Mouse (Mus musculus): ENCODE results near the gene Syn2.
"Not testable (repeated sequence)": the region's sequence is repeated elsewhere in the genome, so short reads cannot be mapped to it uniquely, and the experiment has no call there.

Gene Syn2

DNA sequence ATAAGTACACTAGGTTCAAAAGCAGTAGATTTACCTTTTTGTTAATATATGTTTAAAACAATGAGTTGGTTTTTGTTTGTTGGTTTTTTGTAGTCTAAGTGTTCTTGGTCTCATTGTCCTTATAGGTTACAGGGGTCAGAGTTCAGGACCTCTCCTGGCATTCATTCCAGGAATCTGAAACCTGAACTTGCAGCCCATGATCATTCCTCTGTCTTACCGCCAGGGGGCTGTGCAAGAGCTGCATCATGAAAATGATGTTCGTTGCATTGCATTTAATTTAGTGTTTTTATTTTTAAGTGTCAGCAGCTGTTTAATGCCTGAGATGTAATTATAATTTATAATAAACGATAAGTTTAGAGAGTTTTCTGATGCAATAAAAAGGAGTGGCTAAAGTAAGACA, 40.1 kb downstream of the Syn2 start:
- DNase-seq (ENCODE audit: low read depth, low spot score), result peak; percentile 40

DNA sequence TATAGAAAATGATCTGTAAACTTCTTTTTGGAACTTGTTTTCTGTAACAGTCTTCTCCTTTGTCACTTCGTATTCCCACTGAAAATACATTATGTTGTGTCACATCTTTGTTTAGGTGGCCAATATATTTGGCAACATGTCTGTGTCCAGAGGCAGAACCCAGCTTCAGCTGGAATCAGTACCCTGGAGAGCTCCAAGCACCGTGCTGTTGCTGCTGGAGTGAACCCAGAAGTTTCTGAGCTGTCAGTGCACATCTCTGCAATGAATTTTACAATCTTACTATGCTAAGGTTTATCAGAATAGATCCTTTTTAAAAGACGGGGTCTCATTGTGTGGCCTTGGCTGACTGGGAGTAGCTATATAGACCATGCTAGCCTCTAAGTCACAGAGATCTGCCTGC, 44.1 kb downstream of the Syn2 start:
- DNase-seq (ENCODE audit: low read depth, low spot score), result peak; percentile 10

- no peak for DNase-seq (ENCODE audit: low read depth, low spot score)
Measured at GRCm38 (mm10) chr6:115181094-115181493, 46.4 kb downstream of the Syn2 start.

GRCm38 (mm10) chr6:115191111-115191510, 56.4 kb downstream of the Syn2 start:
- no peak for DNase-seq (ENCODE audit: low read depth, low spot score)

DNA sequence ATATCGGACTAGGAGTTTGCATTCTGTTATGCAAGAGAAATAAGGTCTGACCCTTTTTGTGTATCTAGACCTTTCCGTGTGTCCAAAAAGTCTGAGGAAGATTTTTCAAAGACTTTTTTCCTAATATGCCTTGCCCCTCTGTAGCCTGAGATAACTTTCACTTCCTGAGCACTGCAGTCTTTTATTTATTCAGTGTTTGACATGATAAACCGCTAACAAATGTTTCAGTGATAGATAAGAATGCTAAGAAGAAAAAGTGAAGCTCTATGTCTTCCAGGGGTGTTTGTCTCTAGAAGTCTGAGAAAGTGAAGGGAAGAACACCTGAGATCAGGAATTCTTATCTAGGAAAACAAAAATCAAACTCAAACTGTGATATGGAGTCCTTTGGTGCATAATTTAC, 66.1 kb downstream of the Syn2 start:
- no peak for DNase-seq (ENCODE audit: low read depth, low spot score)

DNA sequence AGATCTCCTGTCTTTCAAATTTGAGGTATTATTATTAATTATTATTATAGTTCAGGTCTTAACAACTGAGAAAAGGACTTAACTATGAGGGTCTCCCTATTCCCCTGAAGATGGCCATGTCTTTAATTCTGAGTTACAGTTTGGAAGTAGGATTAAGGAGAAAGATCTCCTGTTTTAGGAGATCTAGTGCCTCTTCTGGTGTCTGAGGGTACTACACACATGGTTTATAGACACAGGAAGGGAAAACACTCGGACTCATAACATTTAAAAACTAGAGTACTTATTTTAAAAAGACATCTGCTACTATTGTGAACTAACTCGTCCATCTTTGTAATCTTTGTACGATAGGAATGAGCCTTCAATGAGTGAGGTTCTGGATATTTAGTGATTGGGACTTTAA, 68.3 kb downstream of the Syn2 start:
- DNase-seq (ENCODE audit: low read depth, low spot score), result peak; percentile 5

DNA sequence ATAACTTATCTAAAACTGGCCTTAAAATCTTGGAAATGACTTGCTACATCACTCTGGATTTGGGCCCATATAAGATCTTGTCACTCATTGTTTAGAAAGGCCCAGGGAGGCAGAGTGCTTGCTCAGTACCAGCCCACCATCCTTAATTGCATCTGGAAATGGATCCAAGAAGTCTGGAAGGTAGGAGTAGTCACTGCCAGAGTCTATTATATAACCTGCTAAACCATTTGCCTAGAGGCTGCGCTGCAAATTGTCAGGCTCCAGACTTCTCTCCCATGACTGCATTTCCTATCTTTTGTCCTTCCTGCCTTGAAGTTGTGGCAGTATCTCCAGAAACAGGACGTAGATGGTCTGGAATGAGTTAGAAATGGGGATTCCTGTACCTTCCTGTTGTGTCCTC, 75.5 kb downstream of the Syn2 start:
- no peak for DNase-seq (ENCODE audit: low read depth, low spot score)

DNA sequence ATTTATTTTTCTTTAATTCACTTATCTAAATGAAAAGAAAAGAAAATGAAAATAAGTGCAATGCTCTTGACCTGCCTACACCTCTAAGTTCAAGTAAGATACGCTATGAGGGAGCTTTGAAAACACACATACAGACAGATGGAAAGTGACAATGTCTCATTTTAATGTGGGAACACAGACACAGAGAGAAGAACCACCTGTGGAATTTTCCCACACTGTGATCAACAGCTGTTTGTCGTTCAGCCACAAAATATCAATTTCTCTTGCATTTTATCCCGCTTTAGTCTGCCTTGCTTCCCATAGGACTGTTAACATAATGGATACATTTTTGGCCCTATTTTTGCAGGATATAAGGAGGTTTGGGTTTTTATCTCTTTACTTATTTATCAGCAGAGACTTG, 76.1 kb downstream of the Syn2 start:
- no peak for DNase-seq (ENCODE audit: low read depth, low spot score)

- no peak for DNase-seq (ENCODE audit: low read depth, low spot score)
Measured at GRCm38 (mm10) chr6:115212132-115212903, 77.6 kb downstream of the Syn2 start.

DNA sequence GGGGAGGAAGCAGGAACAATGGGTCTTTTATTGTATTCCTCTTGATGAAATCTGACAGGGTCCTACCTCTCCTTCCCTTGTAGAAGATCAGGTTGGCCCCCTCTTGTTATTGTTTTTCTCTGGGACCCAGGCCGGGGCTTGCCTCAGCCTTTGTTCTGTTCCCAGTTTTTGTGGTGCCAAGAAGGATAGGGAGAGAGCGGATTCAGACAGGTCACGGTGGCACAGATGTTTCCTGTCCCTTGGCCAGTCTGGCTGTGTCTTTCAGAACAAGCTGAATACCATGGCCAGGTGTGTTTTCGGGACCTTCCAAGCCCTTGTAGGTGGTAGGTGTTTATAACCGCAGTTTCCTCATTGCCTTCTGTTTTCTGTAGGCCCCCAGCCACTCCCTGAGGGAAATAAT, 78.4 kb downstream of the Syn2 start:
- no peak for DNase-seq (ENCODE audit: low read depth, low spot score)

DNA sequence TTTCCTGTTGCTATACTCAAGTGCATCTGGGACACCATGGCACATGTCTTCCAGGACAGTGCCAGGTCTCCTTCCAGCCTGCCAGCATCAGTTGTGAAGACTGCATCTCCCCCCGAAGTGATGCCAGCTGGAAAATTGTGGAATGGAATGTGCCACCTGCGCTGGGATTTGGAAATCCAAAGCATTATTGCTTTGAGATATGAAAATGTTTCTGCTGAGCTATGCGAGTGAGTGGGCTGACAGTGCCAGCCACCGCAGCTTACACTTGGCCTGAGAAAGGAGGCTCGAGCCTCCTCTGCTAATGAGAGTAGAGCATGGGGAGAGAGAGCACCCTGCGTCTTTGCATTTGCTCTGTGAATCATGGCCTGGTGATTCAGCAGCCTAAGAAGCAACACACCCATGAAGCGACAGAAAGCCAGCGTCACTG, 86.5 kb downstream of the Syn2 start:
- DNase-seq (ENCODE audit: low read depth, low spot score), result no peak

DNA sequence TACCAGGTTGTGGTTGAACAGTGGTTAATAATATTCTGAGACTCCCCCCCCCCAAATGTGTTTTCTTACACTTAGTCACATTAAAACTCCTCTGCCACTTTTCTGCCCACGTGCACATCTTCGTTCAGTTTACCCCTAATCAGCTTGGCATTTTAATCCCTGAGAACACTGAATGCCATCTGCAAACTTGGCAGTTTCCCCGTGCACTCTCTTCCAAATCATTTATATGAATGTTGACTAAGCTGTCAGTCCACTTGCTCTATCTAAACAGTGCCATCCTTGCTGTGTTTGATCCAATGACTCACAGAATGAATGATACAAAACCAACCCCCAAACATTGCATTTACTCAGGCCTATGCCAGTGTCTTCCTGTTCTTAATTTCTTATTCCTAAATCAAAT, 90.8 kb downstream of the Syn2 start:
- no peak for DNase-seq (ENCODE audit: low read depth, low spot score)

DNA sequence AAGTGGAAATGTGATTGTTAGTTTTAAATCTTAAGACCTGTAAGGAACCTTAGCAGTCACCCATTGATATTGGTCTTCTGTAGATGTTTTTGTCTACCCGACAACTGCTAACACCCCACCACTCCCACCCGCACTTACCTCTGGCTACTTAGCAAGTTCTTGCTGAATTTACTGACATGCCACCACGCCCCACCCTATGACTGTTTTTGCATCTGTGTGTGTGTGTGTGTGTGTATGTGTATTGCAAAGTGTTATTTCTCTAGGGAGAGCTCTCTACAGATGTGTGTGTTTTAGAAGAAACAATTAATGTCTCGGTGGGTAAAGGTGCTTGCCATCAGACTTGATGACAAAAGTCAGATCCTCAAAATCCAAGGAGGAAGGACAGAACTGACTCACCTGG, 92.3 kb downstream of the Syn2 start, which contains the start of gene Gm17482:
TSS of gene Gm17482 (plus strand) at position 301 of the 400 bp plus-strand sequence.
- DNase-seq (ENCODE audit: low read depth, low spot score), result no peak

GRCm38 (mm10) chr6:115227529-115227928, 92.8 kb downstream of the Syn2 start:
- peak; percentile 85 for DNase-seq (ENCODE audit: low read depth, low spot score)

DNA sequence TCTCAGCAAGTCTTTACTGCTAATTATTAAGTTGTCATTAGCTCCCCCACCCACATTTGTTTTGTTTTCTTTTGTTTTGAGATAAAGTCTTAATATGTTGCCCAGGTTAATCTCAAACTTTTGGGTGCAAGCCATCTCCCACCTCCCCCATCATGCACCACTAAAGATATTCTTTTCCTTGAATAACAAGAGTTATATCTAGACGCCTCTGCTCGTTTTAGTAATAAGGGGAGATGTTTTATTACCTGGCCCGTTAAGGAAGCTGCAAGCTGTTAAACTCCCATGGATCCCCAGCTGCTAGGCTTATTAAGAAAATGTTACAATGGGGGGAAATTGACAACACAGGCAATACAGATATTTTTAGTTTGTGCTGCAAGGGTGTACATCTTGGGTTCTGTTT, 95.9 kb downstream of the Syn2 start:
- no peak for DNase-seq (ENCODE audit: low read depth, low spot score)

DNA sequence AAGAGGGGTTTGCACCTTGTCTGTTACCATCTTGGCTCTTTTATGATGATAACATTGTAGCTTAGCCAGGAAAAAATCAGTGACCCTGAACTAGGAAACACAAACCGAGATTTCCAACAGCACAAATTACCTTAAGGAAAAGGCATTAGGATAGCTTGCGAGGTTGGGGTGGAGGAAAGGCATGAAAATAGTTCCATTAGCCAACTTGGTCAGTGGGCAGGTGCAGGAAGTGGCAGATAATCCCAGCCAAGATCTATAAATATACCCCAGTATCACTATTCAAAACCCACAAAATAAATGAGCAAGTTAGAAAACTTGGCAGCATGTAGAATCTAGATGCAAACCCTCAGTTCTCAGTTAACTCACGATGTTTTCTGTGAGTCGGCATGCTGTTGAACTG, 97.1 kb downstream of the Syn2 start:
- no peak for DNase-seq (ENCODE audit: low read depth, low spot score)

- DNase-seq (ENCODE audit: low read depth, low spot score), result no peak
Measured at GRCm38 (mm10) chr6:115232562-115232961, 97.9 kb downstream of the Syn2 start.

- no peak for DNase-seq (ENCODE audit: low read depth, low spot score)
Measured at GRCm38 (mm10) chr6:115238031-115239027, 103.6 kb downstream of the Syn2 start.

DNA sequence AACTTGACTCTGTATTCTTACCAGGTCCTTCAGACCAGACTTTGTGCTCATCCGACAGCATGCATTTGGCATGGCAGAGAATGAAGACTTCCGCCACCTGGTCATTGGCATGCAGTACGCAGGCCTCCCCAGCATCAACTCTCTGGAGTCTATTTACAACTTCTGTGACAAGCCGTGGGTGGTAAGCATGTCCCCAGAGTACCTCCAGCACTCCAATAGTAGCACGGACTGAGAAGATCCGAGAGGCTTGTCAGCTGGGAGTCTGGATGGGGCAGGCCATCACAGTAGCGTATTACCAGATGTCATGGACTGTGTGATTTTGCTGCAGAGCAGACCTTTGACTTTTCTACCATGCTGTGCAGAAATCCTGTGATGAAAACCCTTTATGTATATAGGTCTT, 104.6 kb downstream of the Syn2 start:
- DNase-seq (ENCODE audit: low read depth, low spot score), result no peak

DNA sequence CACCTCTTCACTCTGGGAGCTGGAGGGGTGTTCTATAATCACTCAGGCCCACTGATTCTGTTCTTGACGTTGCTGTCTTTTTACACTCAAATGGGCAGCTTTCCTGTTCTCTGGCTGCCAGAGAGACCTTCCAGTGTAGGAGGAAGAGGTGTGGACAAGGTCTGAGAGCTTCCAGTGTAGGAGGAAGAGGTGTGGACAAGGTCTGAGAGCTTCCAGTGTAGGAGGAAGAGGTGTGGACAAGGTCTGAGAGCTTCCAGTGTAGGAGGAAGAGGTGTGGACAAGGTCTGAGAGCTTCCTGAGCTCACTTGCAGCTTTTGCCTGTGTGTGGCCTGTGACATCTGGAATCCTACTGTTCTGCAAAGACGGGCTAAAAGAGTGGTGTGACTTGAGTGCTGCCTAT, 105.7 kb downstream of the Syn2 start:
- not testable (repeated sequence) for DNase-seq (ENCODE audit: low read depth, low spot score)

DNA sequence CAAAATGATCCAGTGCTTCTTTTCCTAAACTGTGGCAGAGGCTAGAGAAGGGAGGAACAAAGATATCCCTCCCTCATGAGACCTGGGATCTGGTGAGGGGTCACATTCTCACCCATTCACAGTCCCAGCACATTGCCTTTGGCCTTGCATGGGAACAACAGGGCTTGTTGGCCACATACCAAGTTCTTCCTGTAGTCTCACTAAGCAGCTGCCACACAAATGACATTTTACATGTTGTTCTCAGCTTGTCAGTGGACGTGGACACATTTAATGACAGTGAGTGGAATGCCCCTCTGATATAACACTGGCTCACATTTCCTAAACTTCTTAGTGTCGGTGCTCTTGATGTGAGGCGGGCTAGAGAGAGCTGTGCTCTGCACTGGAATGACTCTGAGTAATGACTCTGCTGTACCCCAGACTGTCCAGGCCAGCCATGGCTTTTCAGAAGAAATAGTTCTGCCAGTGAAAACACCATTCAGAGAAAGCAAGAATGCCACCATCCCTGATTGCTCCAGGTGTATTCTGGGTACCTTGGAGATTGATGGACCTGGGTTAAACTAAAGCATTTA, 106.5 kb downstream of the Syn2 start:
- DNase-seq (ENCODE audit: low read depth, low spot score), result no peak

DNA sequence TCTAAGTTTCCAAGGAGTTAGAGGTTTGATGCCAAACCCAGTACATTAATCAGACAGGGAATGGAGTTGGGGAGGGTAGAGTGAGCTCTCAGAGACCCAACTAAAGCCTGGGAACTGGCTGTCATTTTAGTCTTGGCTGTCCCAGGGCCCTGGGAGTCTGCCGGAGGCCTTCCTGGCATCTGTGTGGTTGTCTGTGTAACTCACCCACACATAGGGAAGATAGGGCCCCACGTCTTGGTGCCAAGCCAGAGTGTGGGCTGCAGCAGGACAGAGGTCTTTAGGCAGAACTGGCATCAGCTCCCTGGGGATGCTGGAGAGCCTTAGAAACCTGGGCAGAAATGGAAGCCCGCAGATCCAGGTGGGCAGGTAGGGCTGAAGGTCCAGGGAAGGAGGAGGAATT, 107.2 kb downstream of the Syn2 start:
- no peak for DNase-seq (ENCODE audit: low read depth, low spot score)

Measured in CD4-positive, CD25-positive, alpha-beta regulatory T cell, adult 2 months (primary cell).